Mouse (Mus musculus): ENCODE data around the gene Tdrd7. TPM values are rescaled to one million over a fixed set of nuclear protein-coding genes. Genes with fewer than 3 reads are reported as not detected.
A peak's percentile ranks its signal among the peaks of the same experiment; 100 is the strongest.

Gene Tdrd7
- polyA plus RNA-seq, 1 experiment from 2014 or later: 28.9 TPM

- peak; percentile 98 for ATAC-seq
- WGBS: 2% methylated on average over 29 of the region's 51 CpGs
- peak overlapping the region; percentile 92 for H3K27ac ChIP-seq (ENCODE audit: low read length)
- no peaks in the 10 kb centered on the region for H3K36me3 ChIP-seq (ENCODE audit: insufficient read depth, low read length)
- peak overlapping the region; percentile 81 for H3K4me2 ChIP-seq (replicated peaks; ENCODE audit: low read depth, low read length)
- H3K9ac ChIP-seq (replicated peaks; ENCODE audit: low read depth): peak overlapping the region; percentile 75
- no peaks in the 10 kb centered on the region for H3K9me3 ChIP-seq (ENCODE audit: low read length)
- peaks cover 13% of the 10 kb centered on the region; the same call in 1 of the 2 replicates for H3K4me1 ChIP-seq (ENCODE audit: insufficient read depth, low read depth, low read length)
- H3K4me3 ChIP-seq (ENCODE audit: low read depth, low read length): peak overlapping the region; percentile 95
- H3K27me3 ChIP-seq (replicated peaks; ENCODE audit: insufficient read depth, low read length): no peaks in the 10 kb centered on the region
- TF ChIP-seq CTCF (IDR thresholded peaks at IDR 0.05): peak; percentile 93
- TF ChIP-seq EP300 (IDR thresholded peaks at IDR 0.05): no peak
- DNase-seq (ENCODE audit: low spot score): peak; percentile 97
Observed at GRCm38 (mm10) chr4:45971806-45972447, 6.8 kb downstream of the Tdrd7 start.

- WGBS: under 1% methylated on average over 45 of the region's 53 CpGs
- peak overlapping the region; percentile 75 for H3K9ac ChIP-seq (replicated peaks; ENCODE audit: low read depth)
- no peaks in the 10 kb centered on the region for H3K27me3 ChIP-seq (replicated peaks; ENCODE audit: insufficient read depth, low read length)
- DNase-seq (ENCODE audit: low spot score) (peak; percentile 79), ATAC-seq (peak; percentile 88)
- peaks cover 13% of the 10 kb centered on the region; the same call in 1 of the 2 replicates for H3K4me1 ChIP-seq (ENCODE audit: insufficient read depth, low read depth, low read length)
- peak overlapping the region; percentile 92 for H3K27ac ChIP-seq (ENCODE audit: low read length)
- TF ChIP-seq CTCF (IDR thresholded peaks at IDR 0.05) (peak; percentile 15; the same call in 1 of the 2 replicates), EP300 (IDR thresholded peaks at IDR 0.05) (no peak)
- H3K4me3 ChIP-seq (ENCODE audit: low read depth, low read length): peak overlapping the region; percentile 95
- peak overlapping the region; percentile 81 for H3K4me2 ChIP-seq (replicated peaks; ENCODE audit: low read depth, low read length)
- H3K9me3 ChIP-seq (ENCODE audit: low read length): no peaks in the 10 kb centered on the region
- H3K36me3 ChIP-seq (ENCODE audit: insufficient read depth, low read length): no peaks in the 10 kb centered on the region
Observed at GRCm38 (mm10) chr4:45972448-45972854, 7.3 kb downstream of the Tdrd7 start.

GRCm38 (mm10) chr4:45972951-45973350 is 7.8 kb downstream of the Tdrd7 start:
- H3K27me3 ChIP-seq (replicated peaks; ENCODE audit: insufficient read depth, low read length): no peaks in the 10 kb centered on the region
- H3K27ac ChIP-seq (ENCODE audit: low read length): peak overlapping the region; percentile 92
- WGBS: 34% methylated on average over 9 of the region's 9 CpGs
- H3K9ac ChIP-seq (replicated peaks; ENCODE audit: low read depth): peak overlapping the region; percentile 75
- DNase-seq (ENCODE audit: low spot score): no peak
- peaks cover 13% of the 10 kb centered on the region; the same call in 1 of the 2 replicates for H3K4me1 ChIP-seq (ENCODE audit: insufficient read depth, low read depth, low read length)
- ATAC-seq: no peak
- no peaks in the 10 kb centered on the region for H3K9me3 ChIP-seq (ENCODE audit: low read length)
- no peaks in the 10 kb centered on the region for H3K36me3 ChIP-seq (ENCODE audit: insufficient read depth, low read length)
- H3K4me2 ChIP-seq (replicated peaks; ENCODE audit: low read depth, low read length): peak overlapping the region; percentile 81
- TF ChIP-seq CTCF (IDR thresholded peaks at IDR 0.05) (no peak), EP300 (IDR thresholded peaks at IDR 0.05) (no peak)
- H3K4me3 ChIP-seq (ENCODE audit: low read depth, low read length): peak overlapping the region; percentile 95

GRCm38 (mm10) chr4:45976931-45977667 is 12.0 kb downstream of the Tdrd7 start:
- TF ChIP-seq CTCF (IDR thresholded peaks at IDR 0.05) (no peak), EP300 (IDR thresholded peaks at IDR 0.05) (no peak)
- H3K27me3 ChIP-seq (replicated peaks; ENCODE audit: insufficient read depth, low read length): no peaks in the 10 kb centered on the region
- H3K4me1 ChIP-seq (ENCODE audit: insufficient read depth, low read depth, low read length): peaks cover 7% of the 10 kb centered on the region; the same call in 1 of the 2 replicates
- H3K36me3 ChIP-seq (ENCODE audit: insufficient read depth, low read length): no peaks in the 10 kb centered on the region
- DNase-seq (ENCODE audit: low spot score): no peak
- H3K9me3 ChIP-seq (ENCODE audit: low read length): no peaks in the 10 kb centered on the region
- no peak for ATAC-seq
- 82% methylated on average over 6 of the region's 6 CpGs for WGBS
- no peak overlapping the region for H3K27ac ChIP-seq (ENCODE audit: low read length)
- no peak overlapping the region for H3K4me3 ChIP-seq (ENCODE audit: low read depth, low read length)
- no peak overlapping the region for H3K4me2 ChIP-seq (replicated peaks; ENCODE audit: low read depth, low read length)
- H3K9ac ChIP-seq (replicated peaks; ENCODE audit: low read depth): no peak overlapping the region

GRCm38 (mm10) chr4:45979916-45980315 is 14.8 kb downstream of the Tdrd7 start:
- DNase-seq (ENCODE audit: low spot score): no peak
- Histone ChIP-seq H3K9me3 (ENCODE audit: low read length) (no peaks in the 10 kb centered on the region), H3K9ac (replicated peaks; ENCODE audit: low read depth) (no peak overlapping the region), H3K4me3 (ENCODE audit: low read depth, low read length) (no peak overlapping the region), H3K27ac (ENCODE audit: low read length) (no peak overlapping the region), H3K27me3 (replicated peaks; ENCODE audit: insufficient read depth, low read length) (no peaks in the 10 kb centered on the region), H3K4me1 (ENCODE audit: insufficient read depth, low read depth, low read length) (no peaks in the 10 kb centered on the region), H3K4me2 (replicated peaks; ENCODE audit: low read depth, low read length) (no peak overlapping the region), H3K36me3 (ENCODE audit: insufficient read depth, low read length) (no peaks in the 10 kb centered on the region)
- 32% methylated on average over 2 of the region's 2 CpGs for WGBS
- ATAC-seq: no peak
- TF ChIP-seq EP300 (IDR thresholded peaks at IDR 0.05) (no peak), CTCF (IDR thresholded peaks at IDR 0.05) (no peak)

GRCm38 (mm10) chr4:45981054-45981453 is 15.9 kb downstream of the Tdrd7 start:
- H3K4me2 ChIP-seq (replicated peaks; ENCODE audit: low read depth, low read length): no peak overlapping the region
- no peak overlapping the region for H3K4me3 ChIP-seq (ENCODE audit: low read depth, low read length)
- TF ChIP-seq CTCF (IDR thresholded peaks at IDR 0.05) (no peak), EP300 (IDR thresholded peaks at IDR 0.05) (peak; percentile 37; the same call in 1 of the 2 replicates)
- no peaks in the 10 kb centered on the region for H3K4me1 ChIP-seq (ENCODE audit: insufficient read depth, low read depth, low read length)
- ATAC-seq (peak; percentile 53; the same call in 1 of the 2 replicates), DNase-seq (ENCODE audit: low spot score) (peak; percentile 66)
- H3K27ac ChIP-seq (ENCODE audit: low read length): no peak overlapping the region
- no peaks in the 10 kb centered on the region for H3K27me3 ChIP-seq (replicated peaks; ENCODE audit: insufficient read depth, low read length)
- H3K9ac ChIP-seq (replicated peaks; ENCODE audit: low read depth): no peak overlapping the region
- no peaks in the 10 kb centered on the region for H3K36me3 ChIP-seq (ENCODE audit: insufficient read depth, low read length)
- no peaks in the 10 kb centered on the region for H3K9me3 ChIP-seq (ENCODE audit: low read length)

Measured in lung, postnatal 0 days (tissue).